Mouse (Mus musculus) hindbrain, embryonic 11.5 days (tissue): ENCODE results near the gene Sec14l2. TPM values are rescaled to one million over a fixed set of nuclear protein-coding genes. Genes with fewer than 3 reads are reported as not detected.

Source experiments
- ATAC-seq: fragments of 200-750 bp; cut with Nextera tagmentation; 2 replicates; pipeline ENCODE4 v1.8.0; 2017; ENCODE audit warnings: mild to moderate bottlenecking, moderate TSS enrichment, moderate library complexity; ENCODE audit not compliant: low FRiP score
- DNase-seq: peaks from one replicate; pipeline ENCODE4 v3.0.0-alpha.2; 2015; ENCODE audit warnings: low spot score
- H3K27ac ChIP-seq: fragments of 300-500 bp; sonication (generic); 2 replicates; pipeline ENCODE4 v1.5.1; 2014; ENCODE audit warnings: mild to moderate bottlenecking, low read depth, low read length
- H3K27me3 ChIP-seq: fragments of 300-500 bp; sonication (generic); 2 replicates; pipeline ENCODE4 v1.6.1; 2014; ENCODE audit warnings: mild to moderate bottlenecking, low read length, moderate library complexity, mixed read lengths; ENCODE audit not compliant: control insufficient read depth, insufficient read depth
- H3K36me3 ChIP-seq: fragments of 300-500 bp; sonication (generic); 2 replicates; pipeline ENCODE4 v1.6.1; 2014; ENCODE audit warnings: mild to moderate bottlenecking, low read length, moderate library complexity, mixed read lengths; ENCODE audit not compliant: control insufficient read depth, insufficient read depth
- H3K4me1 ChIP-seq: fragments of 300-500 bp; sonication (generic); replicated peaks from 2 replicates; pipeline ENCODE4 v1.6.1; 2014; ENCODE audit warnings: low read length, mixed read lengths; ENCODE audit not compliant: control insufficient read depth, insufficient read depth
- H3K4me2 ChIP-seq: fragments of 300-500 bp; sonication (generic); replicated peaks from 2 replicates; pipeline ENCODE4 v1.6.1; 2014; ENCODE audit warnings: mild to moderate bottlenecking, low read depth, low read length
- H3K4me3 ChIP-seq: fragments of 300-500 bp; sonication (generic); 2 replicates; pipeline ENCODE4 v1.5.1; 2014; ENCODE audit warnings: low read depth, low read length
- H3K9ac ChIP-seq: fragments of 300-500 bp; sonication (generic); 2 replicates; pipeline ENCODE4 v1.6.1; 2014; ENCODE audit warnings: low read depth, low read length
- H3K9me3 ChIP-seq: fragments of 300-500 bp; sonication (generic); 2 replicates; pipeline ENCODE4 v1.6.1; 2016; ENCODE audit warnings: low read length; ENCODE audit not compliant: control insufficient read depth
- WGBS: fragments of 180-500 bp; shearing (Covaris S2); extraction: QIAGEN DNeasy Blood & Tissue Kit; methylation state at CpG from one replicate; pipeline ENCODE4 v1.1.7; 2014; 5-methylcytosine and 5-hydroxymethylcytosine counted together
- polyA plus RNA-seq: library from polyadenylated mRNA; unstranded; fragments of >200 nt; fragmentation: Nextera tagmentation; extraction: Ambion mirVana; gene quantifications from 2 replicates; pipeline ENCODE4 v1.2.1, GENCODE M21; 2014

Gene Sec14l2
- polyA plus RNA-seq, 1 experiment from 2014 or later: 2.1 TPM

DNA sequence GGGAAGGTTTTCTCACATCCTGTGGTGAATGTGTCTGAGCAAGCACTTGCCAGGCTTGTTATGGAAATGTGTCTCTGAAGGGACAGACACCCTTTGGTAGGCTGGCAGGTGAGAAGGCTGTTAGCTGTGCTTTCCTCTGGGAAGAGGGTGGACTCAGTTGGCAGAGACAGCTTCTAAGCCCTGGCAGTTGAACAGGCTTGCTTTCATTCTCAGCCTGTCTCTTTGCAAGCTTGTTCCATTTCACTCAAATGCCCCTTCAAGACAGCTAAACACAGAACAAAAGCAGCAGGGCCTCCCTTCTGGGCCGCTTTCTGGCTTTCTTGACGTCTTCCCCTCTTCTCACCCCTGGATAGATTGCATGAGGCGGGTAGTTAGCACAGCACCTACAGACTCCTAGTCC lies 23.8 kb downstream of the Sec14l2 start:
- Histone ChIP-seq H3K9me3 (no peaks in the 10 kb centered on the region), H3K27ac (no peak overlapping the region), H3K4me1 (peaks cover 3% of the 10 kb centered on the region; the same call in 1 of the 2 replicates), H3K4me2 (no peak overlapping the region), H3K36me3 (no peaks in the 10 kb centered on the region), H3K9ac (no peak overlapping the region), H3K4me3 (no peak overlapping the region), H3K27me3 (no peaks in the 10 kb centered on the region)
- no peak for DNase-seq
- 72% methylated on average over 3 of the region's 3 CpGs for WGBS
- no peak for ATAC-seq

DNA sequence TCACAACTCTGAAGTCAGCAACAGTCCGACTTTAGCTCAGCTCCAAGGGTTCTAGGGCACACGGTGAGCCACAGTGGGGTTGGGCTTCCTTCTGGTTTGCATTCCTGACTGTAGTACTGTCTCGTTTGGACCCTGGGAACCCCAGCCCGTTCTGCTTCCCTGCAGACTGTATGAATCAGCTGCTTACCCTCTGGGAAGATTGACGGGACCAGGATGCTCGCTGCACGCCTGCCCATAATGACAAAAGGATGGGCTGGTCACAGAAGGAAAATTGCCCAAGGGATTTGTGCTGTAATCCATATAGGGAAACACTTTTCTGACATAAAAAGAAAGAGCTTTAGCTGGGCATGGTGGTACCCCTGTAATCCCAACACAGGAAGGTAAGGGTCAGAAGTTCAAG lies 24.4 kb downstream of the Sec14l2 start:
- Histone ChIP-seq H3K9ac (no peak overlapping the region), H3K27me3 (no peaks in the 10 kb centered on the region), H3K4me2 (no peak overlapping the region), H3K4me1 (peaks cover 3% of the 10 kb centered on the region; the same call in 1 of the 2 replicates), H3K9me3 (no peaks in the 10 kb centered on the region), H3K27ac (no peak overlapping the region), H3K4me3 (no peak overlapping the region), H3K36me3 (no peaks in the 10 kb centered on the region)
- DNase-seq (no peak), ATAC-seq (no peak)
- WGBS: 73% methylated on average over 7 of the region's 7 CpGs

DNA sequence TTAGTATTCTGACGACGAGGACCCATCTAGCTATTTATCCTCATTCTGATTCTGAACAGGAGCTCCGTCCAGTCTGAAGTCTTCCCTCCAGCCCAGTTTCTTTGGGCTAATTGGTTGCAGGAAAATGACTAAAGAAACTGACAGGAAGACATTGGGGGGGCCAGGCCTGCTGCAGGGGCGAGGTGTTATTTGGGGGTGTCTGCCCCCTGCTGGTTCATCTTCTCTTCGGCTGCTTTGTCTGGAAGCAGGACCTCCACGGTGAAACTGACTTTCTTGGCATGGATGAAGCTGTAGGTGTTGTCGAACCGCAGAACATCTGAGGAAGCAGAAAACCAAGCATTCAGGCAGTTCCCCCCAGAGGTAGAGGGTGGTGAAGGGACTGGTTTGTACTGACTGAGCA lies 25.1 kb downstream of the Sec14l2 start:
- Histone ChIP-seq H3K4me1 (peaks cover 3% of the 10 kb centered on the region; the same call in 1 of the 2 replicates), H3K27ac (no peak overlapping the region), H3K27me3 (no peaks in the 10 kb centered on the region), H3K9me3 (no peaks in the 10 kb centered on the region), H3K36me3 (no peaks in the 10 kb centered on the region), H3K9ac (no peak overlapping the region), H3K4me2 (no peak overlapping the region), H3K4me3 (no peak overlapping the region)
- ATAC-seq (no peak), DNase-seq (no peak)
- 68% methylated on average over 8 of the region's 8 CpGs for WGBS

DNA sequence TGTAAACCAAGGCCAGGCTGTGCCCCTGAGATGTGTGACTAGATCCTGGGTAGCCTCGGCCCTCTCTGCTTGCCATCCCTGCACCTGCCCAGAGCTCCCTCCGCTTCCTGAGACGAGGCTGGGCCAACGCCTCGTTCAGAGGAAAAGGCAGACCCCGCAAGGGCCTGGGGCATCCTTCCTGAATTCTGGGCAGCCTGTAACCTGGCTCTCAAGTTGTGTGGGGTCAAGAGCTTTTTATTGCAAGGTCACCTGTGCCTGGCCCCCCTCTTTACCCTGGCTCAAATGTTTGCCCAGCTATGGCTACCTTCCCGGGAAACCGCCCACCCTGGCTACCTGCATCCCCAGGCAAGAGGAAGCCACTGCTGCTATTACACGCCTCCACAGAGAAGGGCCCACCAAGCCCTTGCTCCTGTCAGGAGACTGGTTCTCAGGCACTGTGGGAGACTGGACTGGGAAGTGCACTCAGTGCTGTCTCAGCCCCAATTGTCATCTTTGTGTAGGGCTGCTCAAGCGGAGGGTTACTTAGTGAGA lies 26.1 kb downstream of the Sec14l2 start:
- peaks cover 3% of the 10 kb centered on the region; the same call in 1 of the 2 replicates for H3K4me1 ChIP-seq
- DNase-seq (peak; percentile 19), ATAC-seq (peak; percentile 47)
- peak overlapping the region; percentile 68 for H3K27ac ChIP-seq
- 30% methylated on average over 10 of the region's 10 CpGs for WGBS
- H3K9ac ChIP-seq: peak overlapping the region; percentile 86
- H3K4me2 ChIP-seq: peak overlapping the region; percentile 83
- peak overlapping the region; percentile 46 for H3K4me3 ChIP-seq
- H3K27me3 ChIP-seq: no peaks in the 10 kb centered on the region
- H3K36me3 ChIP-seq: no peaks in the 10 kb centered on the region
- H3K9me3 ChIP-seq: no peaks in the 10 kb centered on the region

DNA sequence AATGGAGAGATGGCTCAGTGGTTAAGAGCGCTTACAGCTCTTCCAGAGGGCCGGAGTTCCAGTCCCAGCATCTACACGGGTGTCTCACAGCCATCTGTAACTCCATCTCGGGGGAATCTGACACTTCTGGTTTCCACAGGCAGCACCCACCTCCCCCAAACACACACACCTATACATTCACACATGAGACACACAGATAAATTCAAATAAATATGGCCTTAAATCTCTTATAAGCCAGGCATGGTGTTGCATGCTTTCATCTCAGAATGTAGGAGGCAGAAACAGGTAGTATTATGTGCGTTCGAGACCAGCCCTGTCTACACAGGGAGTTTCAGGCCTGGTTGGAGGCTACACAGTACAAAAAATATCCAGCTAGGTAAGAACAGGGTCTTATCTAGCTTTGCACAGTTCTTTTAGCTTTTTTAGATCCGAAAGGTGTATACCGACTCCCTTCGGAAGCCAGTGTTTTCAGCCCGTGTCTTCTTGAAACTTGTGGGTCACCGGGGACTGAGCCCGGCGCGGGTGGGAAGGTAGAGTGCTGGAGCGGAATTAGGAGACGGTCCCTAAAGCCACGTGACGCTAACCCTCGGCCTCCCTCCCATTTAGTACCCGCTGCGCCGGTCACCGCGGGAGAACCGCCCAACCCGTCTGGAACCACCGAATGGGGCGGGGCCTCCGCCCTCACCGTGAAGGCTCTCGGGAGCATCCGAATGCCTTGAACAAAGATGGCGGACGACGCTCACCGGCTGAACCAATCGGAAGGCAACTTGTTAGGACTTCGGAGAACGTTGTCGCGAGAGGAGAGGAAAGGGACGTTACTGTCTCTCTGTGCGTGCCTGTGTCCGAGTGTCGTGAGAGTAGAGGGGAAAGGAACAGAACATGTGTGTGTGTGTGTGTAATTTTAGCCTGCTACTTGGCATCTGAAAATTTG lies 26.9 kb downstream of the Sec14l2 start:
- DNase-seq (peak; percentile 99), ATAC-seq (peak; percentile 95)
- WGBS: 4% methylated on average over 45 of the region's 45 CpGs

DNA sequence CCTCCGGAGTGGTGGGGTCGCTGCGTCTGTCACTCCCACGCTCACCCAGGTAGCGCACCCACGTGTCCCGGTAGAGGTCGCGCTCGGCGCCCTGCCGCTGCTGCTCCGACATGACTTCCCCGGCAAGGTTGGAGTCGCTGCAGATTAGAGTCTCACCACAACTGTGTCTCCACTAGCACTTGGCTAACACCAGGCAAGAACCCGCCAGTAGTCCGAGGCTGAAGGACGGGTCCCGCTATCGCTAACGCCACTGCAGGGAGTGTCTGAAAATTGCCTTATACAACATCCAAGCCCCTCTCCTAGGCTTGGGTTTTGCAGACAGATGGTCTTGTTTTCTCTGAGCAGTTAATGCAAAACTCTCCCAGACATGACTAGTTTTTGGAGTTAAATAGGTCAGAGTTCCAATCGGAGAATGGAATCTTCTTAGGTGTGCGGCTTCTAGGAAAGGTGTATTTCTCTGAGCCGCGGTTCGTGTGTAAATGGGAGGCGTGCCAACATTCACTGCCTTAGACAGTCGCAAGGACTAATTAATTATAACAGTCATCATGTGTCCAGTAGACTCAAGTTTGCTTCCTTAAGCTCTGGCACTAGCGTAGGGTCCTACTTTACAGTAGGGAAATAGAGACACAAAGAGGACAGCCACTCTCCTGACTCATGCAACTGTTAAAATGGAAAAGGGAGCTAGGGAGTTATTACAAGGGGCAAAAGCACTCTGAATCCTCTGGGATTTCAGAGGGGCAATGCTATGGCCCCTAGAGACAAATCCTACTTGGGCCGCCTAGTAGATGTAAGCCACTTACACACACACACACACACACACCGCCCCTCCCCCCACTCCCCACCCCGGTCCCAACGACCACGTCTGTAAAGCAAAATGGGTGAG lies 27.8 kb downstream of the Sec14l2 start, which contains the start of gene Mtfp1:
Gene Mtfp1, minus strand, starts transcription at position 275 of the 883 bp plus-strand sequence.
- Histone ChIP-seq H3K4me2 (peak within 1 kb of the TSS; percentile 68), H3K27ac (peak within 1 kb of the TSS; percentile 59), H3K9ac (peak within 1 kb of the TSS; percentile 56), H3K36me3 (no peaks in the 10 kb centered on the region), H3K27me3 (no peaks in the 10 kb centered on the region), H3K4me3 (peak within 1 kb of the TSS; percentile 51), H3K9me3 (no peaks in the 10 kb centered on the region), H3K4me1 (peaks cover 3% of the 10 kb centered on the region; the same call in 1 of the 2 replicates)
- 10% methylated on average over 34 of the region's 34 CpGs for WGBS
- ATAC-seq (no peak), DNase-seq (peak; percentile 71)

More for the DNA sequence above, 26.9 kb downstream of the Sec14l2 start:
- H3K4me2 ChIP-seq: peak overlapping the region; percentile 83
- H3K4me1 ChIP-seq: peaks cover 3% of the 10 kb centered on the region; the same call in 1 of the 2 replicates
- H3K9me3 ChIP-seq: no peaks in the 10 kb centered on the region
- peak overlapping the region; percentile 46 for H3K4me3 ChIP-seq
- H3K27me3 ChIP-seq: no peaks in the 10 kb centered on the region
- no peaks in the 10 kb centered on the region for H3K36me3 ChIP-seq
- peak overlapping the region; percentile 68 for H3K27ac ChIP-seq
- peak overlapping the region; percentile 86 for H3K9ac ChIP-seq

DNA sequence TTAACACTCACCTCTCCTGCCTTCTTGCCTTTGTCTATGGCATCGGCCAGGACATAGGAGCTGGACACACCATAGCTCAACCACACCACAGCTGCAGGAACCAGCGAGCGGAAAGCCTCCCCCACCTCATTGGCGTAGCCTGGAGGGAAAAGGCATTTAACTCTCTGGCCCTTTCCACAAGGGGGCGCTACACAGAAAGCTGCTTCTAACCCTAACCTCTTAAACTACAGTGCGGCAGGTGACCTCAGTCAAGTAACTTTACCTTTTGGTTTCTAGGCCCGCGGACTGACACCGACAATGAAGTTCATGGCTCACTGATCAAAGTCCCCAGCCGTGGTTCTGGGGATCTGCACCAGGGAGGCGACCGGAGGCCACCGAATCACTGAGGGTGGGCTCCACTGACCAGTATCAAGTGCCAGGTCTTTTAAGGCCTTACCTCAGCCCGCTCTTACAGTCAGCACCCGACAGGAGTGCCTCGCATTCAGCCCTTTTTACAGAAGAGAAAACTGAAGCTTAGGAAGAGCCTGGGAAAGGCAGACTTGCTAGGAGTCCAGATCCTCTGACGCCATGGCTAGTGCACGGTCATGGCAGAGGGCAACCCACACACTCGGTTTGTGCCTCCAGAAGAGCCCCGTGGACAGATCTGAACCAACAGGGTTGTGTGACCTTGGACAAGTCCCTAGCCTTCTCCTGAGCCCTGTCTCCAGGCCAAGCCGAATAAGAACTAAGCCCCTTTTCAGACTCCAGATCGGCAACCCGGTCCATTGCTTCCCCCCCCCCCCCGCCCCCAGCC lies 28.6 kb downstream of the Sec14l2 start:
- peak overlapping the region; percentile 68 for H3K4me2 ChIP-seq
- H3K27me3 ChIP-seq: no peaks in the 10 kb centered on the region
- peak overlapping the region; percentile 51 for H3K4me3 ChIP-seq
- 9% methylated on average over 23 of the region's 24 CpGs for WGBS
- H3K27ac ChIP-seq: 0 out of 2 replicates have a peak overlapping the region, but pooled peaks have one; percentile 42
- peak; percentile 76 for DNase-seq
- peak overlapping the region; percentile 56 for H3K9ac ChIP-seq
- H3K4me1 ChIP-seq: peaks cover 3% of the 10 kb centered on the region; the same call in 1 of the 2 replicates
- no peaks in the 10 kb centered on the region for H3K9me3 ChIP-seq
- H3K36me3 ChIP-seq: no peaks in the 10 kb centered on the region
- ATAC-seq: no peak
